In genomic region chr10:51671583-51671982, GRCm38 (mm10) we compare ENCODE assay signal across 22 mouse cellular contexts. TPM values are rescaled to one million over a fixed set of nuclear protein-coding genes. Genes with fewer than 3 reads are reported as not detected.
"Had no signal": no experiment of that assay in that cellular context is flagged by ENCODE, and none has a peak within 500 bp of the region (broad histone marks: within the 10 kb centered on the region; RNA-seq: fewer than 3 reads in every experiment).

No protein-coding gene starts in this region.

- H3K27ac ChIP-seq: liver, embryonic 12.5 days; midbrain, embryonic 15.5 days; stomach, embryonic 15.5 days had no signal

- H3K4me2 ChIP-seq: liver, embryonic 12.5 days; lung, embryonic 14.5 days; midbrain, embryonic 15.5 days; stomach, embryonic 15.5 days had no signal

- H3K27me3 ChIP-seq: midbrain, embryonic 15.5 days; stomach, embryonic 15.5 days had no signal

- H3K9me3 ChIP-seq: liver, embryonic 12.5 days; midbrain, embryonic 15.5 days; stomach, embryonic 15.5 days had no signal

- H3K4me1 ChIP-seq: liver, embryonic 12.5 days; midbrain, embryonic 15.5 days; stomach, embryonic 15.5 days had no signal

- DNase-seq: kidney, adult 18-20 months; kidney, postnatal 25 days; layer of hippocampus, postnatal 36 days; lung, embryonic 14.5 days; lung, postnatal 10 days; lung, postnatal 4 days; right cerebral cortex, postnatal 14 days; thymus, adult 2 months; thymus, postnatal 25 days had no signal

- H3K4me3 ChIP-seq: liver, embryonic 12.5 days; midbrain, embryonic 15.5 days; stomach, embryonic 15.5 days had no signal

- ATAC-seq: inflammation-experienced regulatory T-cells, adult 6 months; midbrain, embryonic 15.5 days had no signal

- H3K36me3 ChIP-seq: liver, embryonic 12.5 days; midbrain, embryonic 15.5 days; stomach, embryonic 15.5 days had no signal

- H3K9ac ChIP-seq: liver, embryonic 12.5 days; lung, embryonic 14.5 days; midbrain, embryonic 15.5 days; stomach, embryonic 15.5 days had no signal

RNA-seq across cellular contexts. Expression of gene Rfx6, which starts 6.0 kb away (rescaled TPM):
- total RNA-seq: layer of hippocampus, postnatal 36 days; left cerebral cortex, adult 8-10 months; left cerebral cortex, postnatal 36 days; megakaryocyte, adult 5-6 weeks had no signal
- polyA plus RNA-seq: inflammation-experienced regulatory T-cells, adult 6 months; kidney, embryonic 14.5 days; limb, embryonic 14.5 days; liver, embryonic 16.5 days; midbrain, embryonic 15.5 days; neural tube, embryonic 14.5 days; spleen, adult 2 months; urinary bladder, adult 2 months had no signal

RNA-seq across cellular contexts. Expression of gene Gprc6a, which starts 40.3 kb away (rescaled TPM):
- total RNA-seq: layer of hippocampus, postnatal 36 days; left cerebral cortex, adult 8-10 months; left cerebral cortex, postnatal 36 days; megakaryocyte, adult 5-6 weeks had no signal
- polyA plus RNA-seq: inflammation-experienced regulatory T-cells, adult 6 months; kidney, embryonic 14.5 days; limb, embryonic 14.5 days; liver, embryonic 12.5 days; midbrain, embryonic 15.5 days; neural tube, embryonic 14.5 days; spleen, adult 2 months; urinary bladder, adult 2 months had no signal
